Mouse (Mus musculus): ENCODE data around the gene Inca1.

The Inca1 gene

DNA sequence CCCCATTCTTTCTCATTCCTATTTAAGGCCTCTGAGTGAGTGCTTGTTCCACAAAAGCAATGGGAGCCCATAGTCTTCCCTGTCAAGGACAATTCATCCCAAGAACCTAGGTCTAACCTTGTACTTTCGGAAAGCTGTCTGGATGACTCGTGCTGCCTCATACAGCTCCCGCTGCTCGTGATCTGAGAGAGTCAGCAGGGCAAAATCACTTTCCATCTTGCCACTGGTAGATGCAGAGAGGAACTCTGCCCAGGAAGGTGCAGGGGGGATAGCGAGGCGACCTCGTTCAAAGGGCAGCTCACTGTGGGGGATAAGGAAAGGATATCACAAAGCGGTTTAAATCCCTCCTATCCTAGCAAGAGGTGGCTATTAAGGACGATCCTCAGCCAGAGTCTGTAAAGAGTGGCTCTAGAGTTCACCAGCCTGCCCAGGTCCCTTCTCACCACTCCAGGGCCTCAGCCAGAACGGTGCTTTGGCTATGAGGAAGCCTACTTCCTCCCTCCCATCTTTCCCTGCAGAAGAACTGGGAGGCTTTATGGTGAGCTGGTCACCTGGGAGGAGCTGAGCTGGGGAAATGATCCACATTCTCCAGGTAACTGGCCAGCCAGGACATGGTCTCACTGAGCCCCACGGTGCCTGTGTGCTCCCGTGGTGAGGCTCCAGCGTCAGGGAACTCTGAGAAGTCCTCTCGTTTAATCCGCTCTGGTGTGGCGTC lies 28.5 kb downstream of the Inca1 start:
- in situ Hi-C loops (cut with MboI; ENCODE audit: unreplicated experiment in 2 of 2): loop anchor here in 1 of 2 experiments (5.0 to 25.0 kb wide), 3 partner anchors 83 to 1259 kb away; partner anchors contain the start of gene Kdm6b

GRCm38 (mm10) chr11:70670483-70670882 lies 29.5 kb downstream of the Inca1 start:
- in situ Hi-C loops (cut with MboI; ENCODE audit: unreplicated experiment in 2 of 2): loop anchor here in 1 of 2 experiments (5.0 to 25.0 kb wide), 3 partner anchors 84 to 1258 kb away; partner anchors contain the start of gene Kdm6b

- in situ Hi-C loops (cut with MboI; ENCODE audit: unreplicated experiment in 2 of 2): loop anchor here in 1 of 2 experiments (5.0 to 25.0 kb wide), 3 partner anchors 85 to 1257 kb away; partner anchors contain the start of gene Kdm6b
These were observed 30.2 kb downstream of the Inca1 start for GRCm38 (mm10) chr11:70669582-70670345.

- in situ Hi-C loops (cut with MboI; ENCODE audit: unreplicated experiment in 2 of 2): loop anchor here in 1 of 2 experiments (25.0 kb wide), 1 partner anchor 1257 kb away; the partner anchor contains the start of gene Kdm6b
These were observed 31.0 kb downstream of the Inca1 start, which contains the start of gene Spag7 for GRCm38 (mm10) chr11:70668771-70669505. Spag7 (minus strand) TSS chr11:70669416.

GRCm38 (mm10) chr11:70668335-70668770 lies 31.6 kb downstream of the Inca1 start:
- in situ Hi-C loops (cut with MboI; ENCODE audit: unreplicated experiment in 2 of 2): loop anchor here in 1 of 2 experiments (25.0 kb wide), 1 partner anchor 1256 kb away; the partner anchor contains the start of gene Kdm6b

DNA sequence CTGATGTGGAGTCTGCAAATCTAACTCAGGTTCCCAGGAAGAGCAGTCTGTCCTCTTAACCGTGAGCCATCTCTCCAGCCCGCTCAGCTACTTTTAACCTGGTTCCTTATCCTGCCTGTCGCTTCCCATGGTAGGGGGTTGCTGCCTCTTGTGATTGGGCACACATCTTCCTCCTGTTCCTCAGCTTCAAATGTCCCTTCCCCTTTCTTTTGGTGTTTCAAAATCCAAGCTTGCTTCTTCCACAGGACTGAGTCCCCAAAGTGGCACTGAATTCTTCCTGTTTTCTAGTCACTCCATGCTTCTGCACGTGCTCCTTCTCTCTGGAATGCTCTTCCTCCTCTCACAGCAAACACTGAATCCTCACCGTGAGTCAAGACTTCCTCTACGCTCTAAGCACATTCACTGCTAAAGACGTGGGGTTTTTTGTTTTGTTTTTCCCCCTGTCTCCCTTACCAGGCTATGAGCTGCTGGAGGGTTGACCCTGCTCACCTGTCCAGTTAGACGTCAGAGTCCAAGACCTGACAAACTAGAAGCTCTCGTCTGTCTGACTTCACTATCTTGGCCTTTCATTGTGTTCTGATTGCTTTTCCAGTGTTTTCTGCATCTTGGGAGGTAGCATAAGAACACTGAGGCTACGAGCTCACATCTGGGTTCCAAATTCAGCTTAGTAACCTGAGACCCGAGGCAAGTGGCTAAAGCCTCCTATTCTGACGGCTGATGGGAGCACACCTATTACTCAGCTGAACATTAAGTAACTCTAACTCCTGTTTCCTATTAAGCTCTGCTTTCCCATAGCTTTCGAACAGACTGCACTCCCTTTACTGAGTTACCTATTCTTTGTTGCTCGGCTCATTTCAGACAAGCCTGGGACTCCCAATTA lies 32.4 kb downstream of the Inca1 start:
- in situ Hi-C loops (cut with MboI; ENCODE audit: unreplicated experiment in 2 of 2): loop anchor here in 1 of 2 experiments (25.0 kb wide), 1 partner anchor 1255 kb away; the partner anchor contains the start of gene Kdm6b

- in situ Hi-C loops (cut with MboI; ENCODE audit: unreplicated experiment in 2 of 2): loop anchor here in 1 of 2 experiments (25.0 kb wide), 1 partner anchor 1254 kb away; the partner anchor contains the start of gene Kdm6b
These were observed 33.3 kb downstream of the Inca1 start for GRCm38 (mm10) chr11:70666687-70667086.

GRCm38 (mm10) chr11:70664741-70665140 lies 35.2 kb downstream of the Inca1 start:
- in situ Hi-C loops (cut with MboI; ENCODE audit: unreplicated experiment in 2 of 2): loop anchor here in 1 of 2 experiments (25.0 kb wide), 1 partner anchor 1252 kb away; the partner anchor contains the start of gene Kdm6b

- in situ Hi-C loops (cut with MboI; ENCODE audit: unreplicated experiment in 2 of 2): loop anchor here in 1 of 2 experiments (25.0 kb wide), 1 partner anchor 1252 kb away; the partner anchor contains the start of gene Kdm6b
These were observed 36.0 kb downstream of the Inca1 start for GRCm38 (mm10) chr11:70663957-70664356.

DNA sequence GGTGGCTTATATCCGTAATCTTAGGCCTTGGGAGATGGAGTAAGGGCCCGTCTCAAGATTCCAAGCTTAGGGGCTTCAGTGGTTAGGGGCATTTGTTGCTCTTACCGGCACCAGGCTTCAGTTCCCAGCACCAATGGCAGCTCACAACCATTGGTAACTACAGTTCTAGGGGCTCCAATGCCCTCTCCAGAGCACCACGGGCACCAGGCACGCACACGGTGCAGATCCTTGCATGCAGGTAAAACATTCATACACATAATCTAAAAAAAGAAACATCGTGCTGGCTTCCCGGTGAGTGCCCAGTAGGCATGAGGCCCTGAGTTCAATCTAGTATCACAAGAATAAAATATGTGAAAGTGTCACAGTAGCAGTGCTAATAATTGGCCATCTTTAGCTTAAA lies 36.9 kb downstream of the Inca1 start:
- in situ Hi-C loops (cut with MboI; ENCODE audit: unreplicated experiment in 2 of 2): loop anchor here in 1 of 2 experiments (25.0 kb wide), 1 partner anchor 1251 kb away; the partner anchor contains the start of gene Kdm6b

- in situ Hi-C loops (cut with MboI; ENCODE audit: unreplicated experiment in 2 of 2): loop anchor here in 1 of 2 experiments (25.0 kb wide), 1 partner anchor 1248 kb away; the partner anchor contains the start of gene Kdm6b
These were observed 39.4 kb downstream of the Inca1 start for GRCm38 (mm10) chr11:70660571-70660970.

- in situ Hi-C loops (cut with MboI; ENCODE audit: unreplicated experiment in 2 of 2): loop anchor here in 1 of 2 experiments (25.0 kb wide), 1 partner anchor 1247 kb away; the partner anchor contains the start of gene Kdm6b
These were observed 41.0 kb downstream of the Inca1 start for GRCm38 (mm10) chr11:70658942-70659341.

- in situ Hi-C loops (cut with MboI; ENCODE audit: unreplicated experiment in 2 of 2): loop anchor here in 1 of 2 experiments (25.0 kb wide), 1 partner anchor 1246 kb away; the partner anchor contains the start of gene Kdm6b
These were observed 41.4 kb downstream of the Inca1 start for GRCm38 (mm10) chr11:70658521-70658920.

DNA sequence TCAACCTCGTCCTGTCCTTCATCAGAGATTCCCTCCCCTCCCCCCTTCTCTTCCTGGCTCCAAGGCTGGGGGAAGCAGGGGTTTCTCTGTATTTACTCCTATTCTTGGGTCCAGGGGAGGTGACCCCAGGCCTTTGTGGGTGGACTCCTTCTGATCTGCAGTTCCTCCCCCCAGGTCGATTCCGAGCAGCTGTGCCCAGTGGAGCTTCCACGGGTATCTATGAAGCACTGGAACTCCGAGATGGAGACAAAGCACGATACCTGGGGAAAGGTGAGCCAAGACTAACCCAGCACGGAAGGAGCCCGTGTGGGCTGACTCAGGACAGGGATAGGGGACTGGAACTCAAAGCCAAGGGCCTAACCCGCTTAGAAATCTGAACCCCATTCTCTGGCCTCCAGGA lies 42.0 kb downstream of the Inca1 start:
- in situ Hi-C loops (cut with MboI; ENCODE audit: unreplicated experiment in 2 of 2): loop anchor here in 1 of 2 experiments (25.0 kb wide), 1 partner anchor 1246 kb away; the partner anchor contains the start of gene Kdm6b

DNA sequence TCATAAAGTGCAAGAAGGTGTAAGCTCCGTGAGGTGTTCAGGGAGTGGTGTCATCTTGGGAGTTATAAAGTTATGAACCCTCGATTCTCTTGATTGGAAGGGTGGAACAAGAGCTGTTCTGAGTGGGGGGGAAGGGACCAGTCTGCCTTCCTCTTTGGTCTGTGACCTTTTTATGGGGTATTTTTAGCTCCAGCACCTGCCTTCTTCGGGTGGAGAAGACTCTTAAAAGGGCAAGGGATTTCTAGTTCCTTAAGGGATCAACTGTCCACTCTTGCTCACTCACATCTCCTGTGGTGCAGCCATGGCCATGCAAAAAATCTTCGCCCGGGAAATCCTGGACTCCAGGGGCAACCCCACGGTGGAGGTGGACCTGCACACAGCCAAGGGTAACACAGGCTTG lies 42.4 kb downstream of the Inca1 start:
- in situ Hi-C loops (cut with MboI; ENCODE audit: unreplicated experiment in 2 of 2): loop anchor here in 1 of 2 experiments (25.0 kb wide), 1 partner anchor 1245 kb away; the partner anchor contains the start of gene Kdm6b

DNA sequence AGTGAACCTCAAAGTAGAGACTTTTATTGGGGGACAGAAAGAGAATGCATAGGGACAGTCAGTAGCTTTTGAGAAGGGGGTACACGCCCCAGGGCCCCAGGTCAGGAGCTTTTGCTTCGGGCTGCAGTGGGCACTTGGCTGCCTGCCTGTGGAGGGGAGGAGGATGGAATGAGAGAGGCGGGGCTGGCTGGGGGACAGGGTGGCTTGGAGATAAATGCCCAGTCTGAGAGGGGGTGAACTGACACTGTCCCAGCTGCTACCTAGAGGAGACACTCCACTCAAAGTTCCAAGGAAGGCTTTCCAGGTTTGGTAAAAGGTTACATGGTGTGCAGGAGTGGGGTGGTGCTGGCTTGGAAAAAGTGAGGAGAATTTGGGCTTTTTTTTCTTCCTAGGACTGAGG lies 43.0 kb downstream of the Inca1 start, which contains the start of gene Eno3:
Eno3 (plus strand) TSS at position 239 of the 400 bp plus-strand sequence.
- in situ Hi-C loops (cut with MboI; ENCODE audit: unreplicated experiment in 2 of 2): loop anchor here in 1 of 2 experiments (25.0 kb wide), 1 partner anchor 1245 kb away; the partner anchor contains the start of gene Kdm6b

DNA sequence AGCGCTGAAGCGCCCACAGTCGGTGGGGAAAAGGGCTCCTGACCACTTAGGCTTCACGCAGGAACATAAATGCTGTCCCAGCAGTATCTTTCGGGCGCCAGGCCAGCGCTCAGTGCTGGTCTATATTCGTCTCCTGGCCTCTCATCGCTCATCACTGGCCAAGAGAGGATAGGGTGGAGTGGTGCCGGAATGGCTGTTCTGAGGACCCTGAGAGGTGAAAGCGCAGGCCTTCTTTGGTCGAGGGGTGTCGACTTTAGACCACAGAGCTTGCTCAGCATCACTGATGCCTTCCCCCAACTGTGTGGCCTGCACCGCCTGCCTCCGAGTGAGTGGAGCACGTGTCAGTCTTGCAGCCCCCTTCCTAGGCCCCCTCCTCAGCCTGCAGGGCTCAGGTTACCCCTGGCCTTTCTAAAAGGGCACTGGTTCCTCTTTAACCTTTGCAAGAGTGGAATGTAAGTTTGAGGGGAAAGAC lies 43.5 kb downstream of the Inca1 start:
- in situ Hi-C loops (cut with MboI; ENCODE audit: unreplicated experiment in 2 of 2): loop anchor here in 1 of 2 experiments (25.0 kb wide), 1 partner anchor 1244 kb away; the partner anchor contains the start of gene Kdm6b
